Mouse (Mus musculus) lung, adult 2 months (tissue): ENCODE results near the gene Rars.

Experiments used
- CTCF ChIP-seq: fragments of 200-500 bp; IDR thresholded peaks from 2 replicates; pipeline ENCODE4 v1.5.1; 2011; ENCODE audit warnings: mild to moderate bottlenecking, low read length, control low read depth; ENCODE audit not compliant: insufficient read depth
- POLR2A ChIP-seq: fragments of 200-500 bp; IDR thresholded peaks from 2 replicates; pipeline ENCODE4 v1.6.1; 2011; ENCODE audit warnings: low read depth, mild to moderate bottlenecking, control low read depth, low read length, borderline replicate concordance; ENCODE audit errors: extremely low read depth

- TF ChIP-seq POLR2A (no peak), CTCF (no peak)
Observed at GRCm38 (mm10) chr11:35770741-35771504, 63.4 kb downstream of the Rars start.
